In genomic region chr11:102096887-102097391, GRCm38 (mm10) we compare ENCODE assay signal across 8 mouse cellular contexts. TPM values are rescaled to one million over a fixed set of nuclear protein-coding genes. Genes with fewer than 3 reads are reported as not detected.
A peak's percentile ranks its signal among the peaks of the same experiment; 100 is the strongest.
DNase-seq lines count a peak whose midpoint lies in the region; ATAC-seq and TF ChIP-seq lines count a peak whose summit lies in the region.

No protein-coding gene starts in this region.

- peak overlapping the region; percentile 54 for H3K4me2 ChIP-seq in embryonic facial prominence, embryonic 14.5 days (ENCODE audit: low read depth, low read length)
- H3K4me2 ChIP-seq in heart, embryonic 13.5 days, result peak overlapping the region; percentile 68

- H3K9me3 ChIP-seq in embryonic facial prominence, embryonic 14.5 days (ENCODE audit: control insufficient read depth, low read length), result no peaks in the 10 kb centered on the region
- H3K9me3 ChIP-seq in heart, embryonic 13.5 days, result no peaks in the 10 kb centered on the region

- TF ChIP-seq CTCF in bone marrow macrophage, adult 2 months (IDR thresholded peaks at IDR 0.05; ENCODE audit: low read depth, low read length), result peak; percentile 28; the same call in 1 of the 2 replicates

- TF ChIP-seq POLR2A in bone marrow macrophage, adult 2 months (IDR thresholded peaks at IDR 0.05; ENCODE audit: borderline replicate concordance, low read depth, low read length), result no peak

- DNase-seq in embryonic facial prominence, embryonic 14.5 days (ENCODE audit: low spot score), result peak; percentile 94
- DNase-seq in kidney, postnatal 10 days, result peak; percentile 87
- peak; percentile 61 to 77 for DNase-seq in lung, adult 18-20 months
- DNase-seq in ovary, postnatal 10 days (ENCODE audit: low spot score), result peak; percentile 36
- peak; percentile 18 to 42 for DNase-seq in thymus, postnatal 36 days

- ATAC-seq in CD4-positive, CD25-positive, alpha-beta regulatory T cell, adult 4 months, result peak; percentile 39
- peak; percentile 93 for ATAC-seq in embryonic facial prominence, embryonic 14.5 days (ENCODE audit: low read depth)
- ATAC-seq in heart, embryonic 13.5 days (ENCODE audit: extremely low read depth, insufficient number of reproducible peaks, low FRiP score, low TSS enrichment), result peak; percentile 82

- no peaks in the 10 kb centered on the region for H3K36me3 ChIP-seq in embryonic facial prominence, embryonic 14.5 days (ENCODE audit: control insufficient read depth, insufficient read depth, low read length)
- no peaks in the 10 kb centered on the region for H3K36me3 ChIP-seq in heart, embryonic 13.5 days

- H3K27ac ChIP-seq in bone marrow macrophage, adult 2 months (ENCODE audit: insufficient read depth, low read depth, low read length), result no peak overlapping the region
- no peak overlapping the region for H3K27ac ChIP-seq in embryonic facial prominence, embryonic 14.5 days (replicated peaks; ENCODE audit: low read depth, low read length)
- no peak overlapping the region for H3K27ac ChIP-seq in heart, embryonic 13.5 days (replicated peaks)

- 11% methylated on average over 6 of the region's 18 CpGs for WGBS in embryonic facial prominence, embryonic 14.5 days
- WGBS in heart, embryonic 13.5 days, result 7% methylated on average over 18 of the region's 18 CpGs

- peaks cover 4% of the 10 kb centered on the region; the same call in 1 of the 2 replicates for H3K27me3 ChIP-seq in embryonic facial prominence, embryonic 14.5 days (replicated peaks; ENCODE audit: control insufficient read depth, insufficient read depth, low read length)
- peaks cover 44% of the 10 kb centered on the region for H3K27me3 ChIP-seq in heart, embryonic 13.5 days (replicated peaks)

- peaks cover 6% of the 10 kb centered on the region for H3K4me1 ChIP-seq in bone marrow macrophage, adult 2 months (ENCODE audit: control insufficient read depth, insufficient read depth, low read length)
- no peaks in the 10 kb centered on the region for H3K4me1 ChIP-seq in embryonic facial prominence, embryonic 14.5 days (ENCODE audit: control insufficient read depth, insufficient read depth, low read length)
- peaks cover 29% of the 10 kb centered on the region for H3K4me1 ChIP-seq in heart, embryonic 13.5 days

- peak overlapping the region; percentile 39 for H3K4me3 ChIP-seq in bone marrow macrophage, adult 2 months (ENCODE audit: insufficient read depth, low read length)
- peak overlapping the region; percentile 32 for H3K4me3 ChIP-seq in embryonic facial prominence, embryonic 14.5 days (ENCODE audit: low read depth, low read length)
- H3K4me3 ChIP-seq in heart, embryonic 13.5 days, result peak overlapping the region; percentile 36

- peak overlapping the region; percentile 35; the same call in 1 of the 2 replicates for H3K9ac ChIP-seq in embryonic facial prominence, embryonic 14.5 days (ENCODE audit: low read depth, low read length)
- H3K9ac ChIP-seq in heart, embryonic 13.5 days, result peak overlapping the region; percentile 77

RNA-seq across cellular contexts. Expression of gene Ppy, which starts 4.2 kb away (rescaled TPM):
- not detected for polyA plus RNA-seq in CD4-positive, CD25-positive, alpha-beta regulatory T cell, adult 4 months (2017; shearing (Covaris generic))
- polyA plus RNA-seq in bone marrow macrophage, adult 2 months (2012; ENCODE audit: insufficient read depth, insufficient read length, missing spikeins), result not detected in 2 replicates
- not detected in 2 replicates for polyA plus RNA-seq in embryonic facial prominence, embryonic 14.5 days (2014; fragmentation: Nextera tagmentation; extraction: Ambion mirVana)
- polyA plus RNA-seq in heart, embryonic 13.5 days (2015; fragmentation: Nextera tagmentation; extraction: Ambion mirVana), result not detected in 2 replicates

RNA-seq across cellular contexts. Expression of gene Mpp2, which starts 8.6 kb away (rescaled TPM):
- polyA plus RNA-seq in CD4-positive, CD25-positive, alpha-beta regulatory T cell, adult 4 months (2017; shearing (Covaris generic)), result 1 to 10 TPM; 1.3 to 3.6 TPM
- not detected in 2 replicates for polyA plus RNA-seq in bone marrow macrophage, adult 2 months (2012; ENCODE audit: insufficient read depth, insufficient read length, missing spikeins)
- polyA plus RNA-seq in embryonic facial prominence, embryonic 14.5 days (2014; fragmentation: Nextera tagmentation; extraction: Ambion mirVana), result 7.6 and 8.4 TPM in 2 replicates
- polyA plus RNA-seq in heart, embryonic 13.5 days (2015; fragmentation: Nextera tagmentation; extraction: Ambion mirVana), result 10.6 and 11.0 TPM in 2 replicates

RNA-seq across cellular contexts. Expression of gene Pyy, which starts 10.7 kb away (rescaled TPM):
- not detected for polyA plus RNA-seq in CD4-positive, CD25-positive, alpha-beta regulatory T cell, adult 4 months (2017; shearing (Covaris generic))
- not detected in 2 replicates for polyA plus RNA-seq in bone marrow macrophage, adult 2 months (2012; ENCODE audit: insufficient read depth, insufficient read length, missing spikeins)
- 0.58 and 0.90 TPM in 2 replicates for polyA plus RNA-seq in embryonic facial prominence, embryonic 14.5 days (2014; fragmentation: Nextera tagmentation; extraction: Ambion mirVana)
- polyA plus RNA-seq in heart, embryonic 13.5 days (2015; fragmentation: Nextera tagmentation; extraction: Ambion mirVana), result 1.2 TPM in 1 of 2 replicates, not detected in the other

RNA-seq across cellular contexts. Expression of gene Nags, which starts 48.4 kb away (rescaled TPM):
- polyA plus RNA-seq in CD4-positive, CD25-positive, alpha-beta regulatory T cell, adult 4 months (2017; shearing (Covaris generic)), result not detected
- not detected in 2 replicates for polyA plus RNA-seq in bone marrow macrophage, adult 2 months (2012; ENCODE audit: insufficient read depth, insufficient read length, missing spikeins)
- 0.28 and 0.49 TPM in 2 replicates for polyA plus RNA-seq in embryonic facial prominence, embryonic 14.5 days (2014; fragmentation: Nextera tagmentation; extraction: Ambion mirVana)
- polyA plus RNA-seq in heart, embryonic 13.5 days (2015; fragmentation: Nextera tagmentation; extraction: Ambion mirVana), result 0.33 TPM in 1 of 2 replicates, not detected in the other

RNA-seq across cellular contexts. Expression of gene Cd300lg, which starts 55.6 kb away (rescaled TPM):
- polyA plus RNA-seq in CD4-positive, CD25-positive, alpha-beta regulatory T cell, adult 4 months (2017; shearing (Covaris generic)), result not detected
- polyA plus RNA-seq in bone marrow macrophage, adult 2 months (2012; ENCODE audit: insufficient read depth, insufficient read length, missing spikeins), result 5.1 and 6.4 TPM in 2 replicates
- polyA plus RNA-seq in embryonic facial prominence, embryonic 14.5 days (2014; fragmentation: Nextera tagmentation; extraction: Ambion mirVana), result 0.70 and 0.85 TPM in 2 replicates
- polyA plus RNA-seq in heart, embryonic 13.5 days (2015; fragmentation: Nextera tagmentation; extraction: Ambion mirVana), result 2.7 and 2.9 TPM in 2 replicates

Comparison
In these comparisons a context has a peak if more than half of its experiments do, and no peak if none do; other contexts are left out.
1. ATAC-seq: peak in every context shown above with its lines; median percentile 93 in embryonic facial prominence, embryonic 14.5 days; 82 in heart, embryonic 13.5 days; 39 in CD4-positive, CD25-positive, alpha-beta regulatory T cell, adult 4 months.
2. DNase-seq: peak in every context shown above with its lines; median percentile 94 in embryonic facial prominence, embryonic 14.5 days; 87 in kidney, postnatal 10 days; 69 in lung, adult 18-20 months; 36 in ovary, postnatal 10 days; 30 in thymus, postnatal 36 days.